Mouse (Mus musculus): ENCODE results near the gene Rsad1.

The Rsad1 gene

GRCm38 (mm10) chr11:94548041-94548784 is 842 bp downstream of the Rsad1 start:
- peak; percentile 26 to 37 for DNase-seq

- no peak for DNase-seq
Measured at GRCm38 (mm10) chr11:94547271-94547670, 1.8 kb downstream of the Rsad1 start.

GRCm38 (mm10) chr11:94546381-94546780 is 2.7 kb downstream of the Rsad1 start:
- DNase-seq, result no peak

- DNase-seq, result no peak
Measured at GRCm38 (mm10) chr11:94544422-94544821, 4.6 kb downstream of the Rsad1 start.

- peak; percentile 43 to 48 for DNase-seq
Measured at GRCm38 (mm10) chr11:94543932-94544331, 5.1 kb downstream of the Rsad1 start.

GRCm38 (mm10) chr11:94543344-94543743 is 5.7 kb downstream of the Rsad1 start:
- no peak for DNase-seq

- no peak for DNase-seq
Measured at GRCm38 (mm10) chr11:94542400-94542799, 6.7 kb downstream of the Rsad1 start.

GRCm38 (mm10) chr11:94539761-94540160 is 9.3 kb downstream of the Rsad1 start:
- no peak for DNase-seq

GRCm38 (mm10) chr11:94538733-94539292 is 10.2 kb downstream of the Rsad1 start:
- no peak for DNase-seq

- no peak for DNase-seq
Measured at GRCm38 (mm10) chr11:94533171-94533570, 15.9 kb downstream of the Rsad1 start.

GRCm38 (mm10) chr11:94528879-94529278 is 20.2 kb downstream of the Rsad1 start:
- no peak for DNase-seq

GRCm38 (mm10) chr11:94526171-94526879 is 22.7 kb downstream of the Rsad1 start:
- DNase-seq, result no peak

GRCm38 (mm10) chr11:94521219-94521843 is 27.7 kb downstream of the Rsad1 start, which contains the start of gene Mycbpap:
Gene Mycbpap (minus strand): TSS chr11:94521742.
- DNase-seq, result peak; percentile 12 to 30

GRCm38 (mm10) chr11:94513452-94513851 is 35.6 kb downstream of the Rsad1 start:
- DNase-seq, result no peak

GRCm38 (mm10) chr11:94508976-94509375 is 40.1 kb downstream of the Rsad1 start:
- DNase-seq, result no peak

GRCm38 (mm10) chr11:94501482-94501881 is 47.6 kb downstream of the Rsad1 start:
- DNase-seq, result no peak

- no peak for DNase-seq
Measured at GRCm38 (mm10) chr11:94500362-94500761, 48.7 kb downstream of the Rsad1 start.

GRCm38 (mm10) chr11:94499661-94500152 is 49.3 kb downstream of the Rsad1 start, which contains the start of gene Epn3:
Gene Epn3 (minus strand): TSS chr11:94499974.
- DNase-seq, result no peak

GRCm38 (mm10) chr11:94499035-94499434 is 50.0 kb downstream of the Rsad1 start:
- no peak for DNase-seq

- DNase-seq, result no peak
Measured at GRCm38 (mm10) chr11:94498093-94498996, 50.7 kb downstream of the Rsad1 start.

GRCm38 (mm10) chr11:94495415-94495814 is 53.6 kb downstream of the Rsad1 start:
- no peak for DNase-seq

- DNase-seq, result no peak
Measured at GRCm38 (mm10) chr11:94491749-94492099, 57.3 kb downstream of the Rsad1 start.

Data from thymus, postnatal 36 days (tissue).